Mouse (Mus musculus) lung, adult 18-20 months (tissue): ENCODE measurements around the gene Ankrd13c.
"Not testable (repeated sequence)": the region's sequence is repeated elsewhere in the genome, so short reads cannot be mapped to it uniquely, and the experiment has no call there.

ENCODE experiments used
- DNase-seq, 2 experiments: peaks; one replicate each; pipeline ENCODE4 v3.0.0; 2022; ENCODE audit warnings: mixed read lengths in 2 of 2

The Ankrd13c gene

DNA sequence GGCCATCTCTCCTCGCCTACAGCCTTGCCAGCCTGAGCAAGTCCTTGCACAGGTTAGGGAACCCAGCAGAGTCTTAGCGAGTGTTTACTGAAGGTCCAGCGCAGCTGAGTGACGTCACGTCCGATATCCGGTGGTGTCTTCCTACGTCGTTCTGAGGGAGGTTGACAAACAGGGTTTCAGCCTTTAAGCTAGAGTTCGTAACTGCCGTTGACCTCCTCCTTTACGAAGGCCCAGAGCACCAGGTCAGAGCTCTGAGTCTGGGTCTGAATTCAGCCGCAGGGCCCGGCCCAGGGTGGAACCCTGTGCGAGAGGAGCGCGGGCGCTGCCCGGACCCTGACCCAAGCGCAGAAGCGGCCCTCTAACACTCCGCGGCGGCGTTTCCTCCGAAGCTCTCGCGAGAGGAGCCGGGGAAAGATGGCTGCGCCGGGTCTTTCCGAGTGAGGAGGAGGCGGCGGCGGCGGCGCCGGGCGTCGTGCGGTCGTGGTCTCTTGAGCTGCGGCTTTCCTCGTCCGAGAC is at the start of gene Ankrd13c:
TSS of gene Ankrd13c (plus strand) at position 397 of the 516 bp plus-strand sequence.
- DNase-seq: peak; percentile 91 to 92

DNA sequence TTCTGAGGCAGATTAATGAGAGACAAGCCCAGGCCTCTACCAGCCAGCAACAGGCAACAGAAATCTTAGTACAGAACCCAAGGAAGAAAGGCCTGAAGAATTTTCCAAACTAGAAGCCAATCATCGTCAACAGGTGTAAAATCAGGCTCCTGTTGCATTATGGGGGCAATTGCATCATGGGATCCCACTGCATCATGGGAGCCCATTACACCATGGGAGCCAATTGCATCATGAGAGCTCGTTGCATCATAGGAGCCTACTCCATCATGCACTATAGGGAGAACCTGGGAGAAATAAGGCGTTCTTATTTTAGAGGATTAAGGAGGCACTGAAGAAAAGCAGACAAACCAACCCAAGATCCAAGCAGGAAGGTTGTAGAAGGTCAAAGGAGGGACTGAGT is 49.4 kb upstream of the Ankrd13c start:
- DNase-seq: no peak

DNA sequence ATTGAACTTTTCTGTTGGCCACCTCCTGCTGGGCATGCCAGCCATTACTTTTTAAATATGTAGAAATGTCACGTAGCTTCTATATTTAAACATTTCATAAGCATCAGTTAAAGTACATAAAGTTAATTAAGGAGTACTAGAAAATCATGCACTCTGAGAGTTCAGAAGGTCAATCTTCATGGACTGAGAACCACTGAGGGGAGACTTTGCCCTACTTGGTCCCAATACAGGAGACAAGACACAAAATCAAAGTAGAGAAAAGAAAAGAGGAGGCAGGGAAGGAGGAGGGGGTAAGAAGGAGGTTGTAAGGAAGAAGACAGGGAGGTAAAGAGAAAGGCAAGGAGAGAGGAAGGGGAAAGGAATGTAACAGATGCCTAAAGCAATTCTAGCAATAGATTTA is 47.1 kb upstream of the Ankrd13c start:
- no peak for DNase-seq

DNA sequence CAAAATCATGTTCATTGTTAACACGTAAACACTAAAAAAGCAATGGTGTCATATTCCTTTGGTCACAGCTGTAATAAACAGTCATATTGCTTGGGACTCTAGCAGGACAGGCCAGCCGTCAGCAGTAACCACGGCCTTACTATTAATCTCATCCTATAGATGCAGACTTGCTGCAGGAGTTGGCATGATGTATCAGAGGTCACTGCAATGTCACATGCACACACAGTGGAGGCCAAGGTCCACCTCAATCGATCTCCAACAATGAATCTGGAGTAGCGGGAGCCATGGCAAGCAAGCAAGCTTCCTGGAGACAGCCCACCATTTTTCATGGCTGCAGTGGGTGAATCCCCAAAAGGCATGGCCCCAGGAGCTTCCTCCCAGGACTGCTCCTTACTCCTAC is 45.3 kb upstream of the Ankrd13c start:
- DNase-seq: no peak

DNA sequence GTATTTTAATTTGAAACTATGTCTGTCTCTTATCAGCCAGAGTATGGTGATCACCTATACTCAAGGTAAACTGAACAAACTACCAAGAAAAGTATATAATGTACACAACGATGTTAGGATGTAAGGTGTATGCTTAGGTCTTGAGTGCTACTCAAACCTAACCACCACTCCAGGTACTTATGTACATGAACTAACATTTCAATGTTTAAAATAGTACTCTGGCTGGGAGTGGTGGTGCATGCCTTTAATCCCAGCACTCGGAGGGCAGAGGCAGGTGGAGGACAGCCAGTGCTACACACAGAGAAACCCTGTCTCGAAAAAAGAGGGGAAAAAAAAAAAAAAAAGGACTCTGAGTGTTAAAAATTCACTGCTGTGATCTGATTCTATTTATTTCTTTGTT is 38.9 kb upstream of the Ankrd13c start:
- DNase-seq: no peak

DNA sequence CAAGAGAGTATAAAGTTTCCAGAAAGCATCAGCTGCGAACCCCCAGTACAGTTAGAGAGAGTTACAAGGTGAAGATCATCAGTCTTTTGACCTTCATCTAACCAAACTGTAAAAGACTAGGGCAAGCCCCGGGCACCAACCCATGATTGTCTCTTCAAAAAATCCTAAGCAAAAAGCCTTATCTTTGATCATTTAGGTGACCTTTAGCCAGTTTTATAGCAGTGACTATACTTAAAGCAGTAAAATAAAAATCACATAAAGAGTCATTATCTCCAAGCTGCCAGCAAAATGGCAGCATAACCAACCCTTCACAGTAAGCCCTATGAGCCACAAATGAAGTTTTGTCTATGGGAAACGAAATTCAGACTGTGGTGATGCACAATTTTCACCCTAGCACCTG is 36.8 kb upstream of the Ankrd13c start:
- DNase-seq: no peak

DNA sequence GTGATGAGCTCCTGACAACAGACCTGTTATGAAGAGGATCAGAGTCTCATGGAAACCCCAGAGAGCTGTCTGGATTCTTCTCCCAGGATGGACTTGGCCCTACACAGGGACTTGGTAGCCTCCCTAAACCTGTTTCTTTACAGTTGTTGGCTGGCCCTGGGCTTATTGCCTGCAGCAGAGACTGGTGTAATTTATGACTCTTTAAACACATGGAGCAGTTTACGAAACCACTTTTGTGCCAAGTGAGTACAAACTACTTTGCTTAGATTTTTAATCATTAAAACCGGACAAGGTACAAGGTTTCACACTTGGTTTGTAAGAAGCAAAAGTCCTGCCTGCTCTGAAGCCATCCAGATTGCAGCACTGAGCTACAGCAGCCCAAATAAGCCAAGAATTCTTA is 34.9 kb upstream of the Ankrd13c start:
- no peak for DNase-seq

DNA sequence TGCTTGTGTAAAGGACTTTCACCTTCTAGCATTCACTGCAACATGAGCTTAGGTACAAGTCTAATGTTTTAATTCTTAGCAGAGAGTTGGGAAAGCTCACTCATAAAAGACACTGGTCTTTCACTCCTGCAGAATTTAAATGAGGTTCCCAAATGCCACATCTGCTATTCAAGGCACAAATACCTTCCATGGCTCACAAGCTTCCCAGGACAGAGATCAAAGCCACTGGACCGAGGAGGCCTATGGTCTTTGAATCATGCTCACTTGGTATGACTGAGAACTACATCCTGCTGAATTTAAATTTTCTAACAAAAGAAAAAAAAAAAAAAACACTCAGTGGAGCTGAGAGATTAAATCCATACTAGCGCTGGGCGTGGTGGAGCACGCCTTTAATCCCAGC is 30.7 kb upstream of the Ankrd13c start:
- no peak for DNase-seq

DNA sequence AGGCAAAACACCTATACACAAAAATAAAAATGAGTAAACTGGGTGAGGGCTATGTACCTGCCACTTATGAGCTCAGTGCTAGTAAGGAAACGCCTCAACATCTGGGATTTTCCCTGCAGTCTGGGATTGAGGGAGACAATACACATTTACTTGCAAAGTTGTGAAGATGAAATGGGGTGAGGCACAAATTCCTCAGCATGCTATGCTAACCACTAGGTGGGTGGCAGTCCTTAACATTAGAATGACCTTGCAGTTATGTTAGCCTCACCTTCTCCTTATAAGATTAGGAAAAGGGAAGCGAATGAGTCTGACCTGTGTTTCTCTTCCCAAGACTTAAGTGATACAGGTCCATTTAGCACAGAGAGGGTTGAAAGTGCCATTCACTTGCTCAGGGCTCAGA is 25.7 kb upstream of the Ankrd13c start:
- DNase-seq: no peak

DNA sequence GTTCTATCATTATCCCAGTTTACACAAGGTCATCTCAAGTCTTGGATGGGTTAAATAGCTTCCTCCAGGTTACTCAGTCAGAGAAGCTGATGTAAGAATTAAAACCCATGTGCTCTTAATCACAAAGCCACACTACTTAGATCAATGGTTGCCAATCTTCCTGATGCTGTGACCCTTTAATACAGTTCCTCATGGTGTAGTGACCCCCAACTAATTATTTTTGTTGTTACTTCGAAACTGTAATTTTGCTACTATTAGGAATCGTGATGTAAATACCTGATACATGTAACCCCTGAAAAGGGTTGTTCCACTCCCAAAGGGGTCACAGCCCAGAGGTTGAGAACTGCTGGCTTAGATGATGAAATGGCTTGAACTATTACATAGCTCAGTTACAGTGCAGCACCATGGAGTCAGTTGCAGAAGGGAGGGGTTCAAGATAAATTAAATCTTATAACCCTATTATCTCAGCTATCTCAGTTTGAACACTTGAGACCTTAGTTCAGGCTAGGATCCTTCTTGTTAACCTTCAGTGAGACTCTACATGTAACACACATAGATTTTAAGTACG is 23.7 kb upstream of the Ankrd13c start:
- no peak for DNase-seq

DNA sequence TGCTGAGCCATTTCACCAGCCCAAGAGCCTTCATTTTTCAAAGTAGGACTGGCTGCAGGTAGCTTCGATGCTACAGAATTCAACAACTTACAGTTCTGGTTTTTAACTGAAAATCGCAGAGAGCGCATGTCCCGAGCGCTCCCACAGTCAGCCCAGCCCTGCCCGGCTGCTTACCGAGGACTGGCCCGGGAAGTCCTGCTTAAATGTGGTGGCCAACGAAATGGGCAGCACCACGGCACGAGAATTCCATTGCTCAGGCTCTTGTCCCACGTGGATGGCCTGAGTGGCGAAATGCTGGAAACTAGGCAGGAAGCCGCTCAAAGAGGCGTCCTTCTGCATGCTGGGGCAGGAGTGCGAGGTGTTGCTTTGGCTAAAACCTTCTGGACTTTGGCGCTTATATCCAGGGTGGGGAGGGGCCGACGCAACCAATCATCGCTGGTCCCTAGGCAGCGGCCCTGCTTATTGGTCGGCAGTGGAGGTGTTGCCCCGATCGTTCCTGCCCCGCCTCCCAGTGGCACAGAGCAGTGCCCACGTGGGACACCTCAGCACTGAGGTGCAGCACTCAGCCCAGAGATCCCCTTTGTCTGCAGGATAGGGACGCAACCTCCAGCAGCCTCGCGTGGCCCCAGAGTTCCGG is 22.2 kb upstream of the Ankrd13c start, which contains the start of gene Cth:
TSS of gene Cth (minus strand) at position 386 of the 637 bp plus-strand sequence.
- peak; percentile 94 to 95 for DNase-seq

DNA sequence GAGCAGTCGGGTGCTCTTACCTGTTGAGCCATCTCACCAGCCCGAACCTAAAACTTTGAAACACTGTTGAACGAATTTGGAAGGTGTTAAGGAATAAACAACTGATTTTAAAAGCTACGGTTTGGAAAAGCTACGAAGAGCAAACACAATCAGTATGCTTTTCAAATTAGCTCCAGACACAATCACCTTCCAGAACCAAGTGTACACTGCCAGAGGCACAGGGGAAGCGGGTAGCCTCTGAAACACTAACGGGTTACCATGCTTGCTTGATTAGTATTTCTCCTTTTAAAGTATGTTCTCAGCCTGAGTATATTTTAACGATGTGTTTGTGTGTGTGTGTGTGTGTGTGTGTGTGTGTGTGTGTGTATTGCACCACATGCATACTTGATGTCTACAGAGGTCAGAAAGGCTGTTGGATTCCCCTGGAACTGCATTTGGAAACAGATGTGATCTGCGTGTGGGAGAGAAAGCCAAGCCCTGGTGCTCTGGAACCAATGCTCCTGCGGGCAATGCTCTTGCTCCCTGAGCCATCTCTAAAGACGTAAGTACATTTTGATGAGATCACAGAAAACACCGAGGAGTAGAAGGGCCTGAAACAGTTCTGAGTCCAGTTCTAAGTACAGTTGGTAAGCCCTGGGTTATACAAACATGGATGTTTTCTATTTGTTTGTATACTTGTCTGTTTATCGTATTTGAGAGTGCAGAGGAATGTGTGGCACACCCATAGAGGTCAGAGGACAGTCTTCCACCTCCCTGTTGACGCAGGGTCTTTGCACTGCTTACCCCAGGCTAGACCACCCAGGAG is 21.1 kb upstream of the Ankrd13c start:
- DNase-seq: no peak

DNA sequence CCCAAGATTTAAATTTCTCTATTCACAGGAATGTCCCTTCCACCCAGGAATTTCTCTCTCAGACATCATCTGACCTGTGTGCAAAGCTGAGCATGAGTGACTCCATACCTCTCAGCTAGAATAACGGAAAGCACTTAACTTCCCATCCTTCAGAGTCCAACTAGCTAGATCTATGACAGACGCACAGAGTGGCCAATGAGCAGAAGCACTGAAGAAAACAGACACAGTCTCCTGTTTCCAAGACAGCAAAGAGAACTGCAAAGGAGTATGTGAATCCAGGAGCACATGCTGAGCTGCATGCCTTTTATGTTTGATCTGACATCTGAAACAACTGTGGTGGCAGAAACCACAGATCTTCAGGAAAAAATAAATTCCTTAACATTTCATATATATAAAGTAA is 20.3 kb upstream of the Ankrd13c start:
- no peak for DNase-seq

DNA sequence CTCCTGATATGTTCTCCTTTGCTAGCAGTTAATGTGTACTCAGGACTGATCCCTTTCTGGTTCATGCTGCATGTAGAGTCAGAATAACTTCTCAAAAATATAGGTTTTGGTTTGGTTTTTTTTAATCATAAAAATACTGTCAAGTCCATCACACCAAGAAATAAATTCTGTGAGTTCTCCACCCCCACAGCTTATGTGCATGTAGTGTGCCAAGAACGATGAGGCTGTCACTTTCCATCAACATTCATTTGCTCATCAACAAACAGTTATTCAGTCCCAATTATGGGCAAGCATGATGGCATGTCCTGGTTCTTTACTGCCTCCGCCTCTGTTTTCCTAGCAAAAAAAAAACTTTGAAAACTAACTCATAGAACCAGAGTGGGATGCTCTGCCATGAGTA is 18.3 kb upstream of the Ankrd13c start:
- no peak for DNase-seq

DNA sequence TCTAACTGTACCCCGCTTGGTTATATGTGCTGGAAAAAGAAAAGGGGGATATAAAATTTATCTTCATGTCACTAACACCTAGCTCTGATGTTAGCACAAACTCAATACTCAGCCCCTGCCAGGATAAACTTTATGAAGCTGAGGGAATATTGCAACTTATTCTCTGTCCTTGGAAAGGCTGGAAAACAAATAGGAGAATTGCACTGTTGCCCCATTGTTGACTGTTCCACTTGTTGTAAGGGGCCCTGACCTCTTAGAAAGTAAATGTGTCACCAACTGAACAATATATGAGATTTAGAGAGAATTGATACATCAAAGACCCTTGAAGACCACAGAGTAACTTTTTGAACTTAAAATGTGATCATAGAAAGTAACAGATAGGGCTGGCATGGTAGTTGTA is 17.6 kb upstream of the Ankrd13c start:
- peak; percentile 8 to 39 for DNase-seq

DNA sequence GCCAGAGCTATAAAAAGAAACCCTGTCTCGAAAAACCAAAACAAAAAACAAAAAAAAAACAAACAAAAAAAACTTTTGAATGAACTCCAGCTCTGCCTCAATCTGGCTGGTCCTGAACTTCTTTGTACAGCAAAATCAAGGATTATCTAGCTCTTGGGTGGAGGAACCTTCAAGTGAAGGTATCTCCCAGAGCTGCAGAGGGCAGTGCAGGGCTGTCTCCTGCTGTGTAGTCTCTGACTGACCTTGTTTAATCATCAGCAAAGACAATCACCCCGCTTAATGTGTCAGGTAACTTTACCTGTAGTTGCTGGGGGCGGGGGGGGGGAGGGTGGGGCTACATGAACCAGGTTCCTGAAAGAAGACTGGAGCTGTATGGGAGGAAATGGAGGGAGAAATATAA is 15.4 kb upstream of the Ankrd13c start:
- no peak for DNase-seq

DNA sequence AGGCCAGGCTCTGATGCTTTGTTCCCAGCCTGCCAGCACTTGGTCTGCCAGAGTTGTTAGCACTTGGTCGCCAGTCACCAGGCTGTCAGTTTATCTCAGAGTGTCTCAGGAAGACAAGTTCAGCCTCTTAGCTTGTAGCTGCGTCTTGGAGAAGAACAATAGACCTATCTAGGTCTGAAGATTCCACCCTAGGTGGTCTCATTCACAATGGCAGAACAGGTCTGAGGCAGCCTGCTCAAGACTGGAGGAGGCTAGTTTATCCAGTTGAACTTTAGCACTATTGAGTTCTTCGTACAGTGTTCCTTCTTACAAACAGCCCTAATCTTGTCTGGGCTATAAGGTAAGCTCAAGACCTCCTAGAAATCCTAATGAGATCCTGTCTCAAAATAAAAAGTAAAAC is 15.0 kb upstream of the Ankrd13c start:
- DNase-seq: no peak

DNA sequence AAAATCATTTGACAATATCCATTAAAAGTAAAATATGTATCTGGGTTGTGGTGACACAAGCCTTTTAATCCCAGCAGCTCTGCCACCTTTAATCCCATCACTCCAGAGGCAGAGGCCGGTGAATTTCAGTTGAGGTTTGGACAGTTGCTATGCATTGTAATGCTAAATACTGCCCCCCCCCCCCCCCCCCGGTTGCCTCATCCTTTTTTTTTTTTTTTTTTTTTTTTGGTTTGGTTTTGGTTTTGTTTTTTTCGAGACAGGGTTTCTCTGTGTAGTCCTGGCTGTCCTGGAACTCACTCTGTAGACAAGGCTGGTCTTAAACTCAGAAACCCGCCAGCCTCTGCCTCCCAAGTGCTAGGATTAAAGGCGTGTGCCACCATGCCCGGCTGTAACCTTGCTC is 13.8 kb upstream of the Ankrd13c start:
- not testable (repeated sequence) for DNase-seq

DNA sequence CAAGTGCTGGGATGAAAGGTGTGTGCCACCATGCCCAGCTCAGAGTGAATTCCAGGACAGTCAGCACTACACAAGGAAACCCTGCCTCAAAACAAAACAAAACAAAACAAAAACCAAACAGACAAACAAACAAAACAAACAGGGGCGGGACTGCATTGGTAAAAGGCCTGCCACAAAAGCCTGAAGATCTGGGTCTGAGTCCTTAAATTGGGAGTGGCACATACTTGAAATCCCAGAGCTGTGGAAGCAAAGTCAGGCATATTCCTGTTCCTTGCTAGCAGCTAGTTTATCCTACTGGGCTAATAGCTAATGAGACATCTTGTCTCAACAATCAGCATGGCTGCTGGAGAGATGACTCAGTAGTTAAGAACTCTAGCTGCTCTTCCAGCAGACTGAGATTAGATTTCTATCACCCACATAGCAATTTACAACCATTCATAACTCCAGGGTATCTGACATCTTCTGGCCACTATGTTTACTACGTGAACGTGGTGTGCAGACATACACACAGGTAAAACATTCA is 12.7 kb upstream of the Ankrd13c start:
- no peak for DNase-seq

DNA sequence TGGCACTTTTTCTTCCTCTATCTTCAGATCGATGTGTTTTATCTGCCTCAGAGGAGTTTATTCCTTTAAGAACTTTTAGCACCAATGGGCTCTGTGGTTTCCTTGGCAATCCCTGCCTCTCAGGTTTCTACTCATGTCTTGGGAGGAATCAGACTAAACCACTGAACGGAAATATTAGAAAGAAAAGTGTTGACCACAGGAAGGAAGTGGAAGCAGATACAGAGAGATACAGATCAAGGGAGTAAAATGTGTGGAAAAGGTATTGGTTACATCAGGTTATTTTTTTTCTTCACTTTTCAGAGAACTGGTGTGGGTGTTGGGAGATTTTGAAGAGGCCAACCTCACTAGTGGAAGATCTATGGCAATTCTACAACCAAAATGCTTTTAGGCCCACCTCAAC is 8.5 kb upstream of the Ankrd13c start:
- DNase-seq: no peak

DNA sequence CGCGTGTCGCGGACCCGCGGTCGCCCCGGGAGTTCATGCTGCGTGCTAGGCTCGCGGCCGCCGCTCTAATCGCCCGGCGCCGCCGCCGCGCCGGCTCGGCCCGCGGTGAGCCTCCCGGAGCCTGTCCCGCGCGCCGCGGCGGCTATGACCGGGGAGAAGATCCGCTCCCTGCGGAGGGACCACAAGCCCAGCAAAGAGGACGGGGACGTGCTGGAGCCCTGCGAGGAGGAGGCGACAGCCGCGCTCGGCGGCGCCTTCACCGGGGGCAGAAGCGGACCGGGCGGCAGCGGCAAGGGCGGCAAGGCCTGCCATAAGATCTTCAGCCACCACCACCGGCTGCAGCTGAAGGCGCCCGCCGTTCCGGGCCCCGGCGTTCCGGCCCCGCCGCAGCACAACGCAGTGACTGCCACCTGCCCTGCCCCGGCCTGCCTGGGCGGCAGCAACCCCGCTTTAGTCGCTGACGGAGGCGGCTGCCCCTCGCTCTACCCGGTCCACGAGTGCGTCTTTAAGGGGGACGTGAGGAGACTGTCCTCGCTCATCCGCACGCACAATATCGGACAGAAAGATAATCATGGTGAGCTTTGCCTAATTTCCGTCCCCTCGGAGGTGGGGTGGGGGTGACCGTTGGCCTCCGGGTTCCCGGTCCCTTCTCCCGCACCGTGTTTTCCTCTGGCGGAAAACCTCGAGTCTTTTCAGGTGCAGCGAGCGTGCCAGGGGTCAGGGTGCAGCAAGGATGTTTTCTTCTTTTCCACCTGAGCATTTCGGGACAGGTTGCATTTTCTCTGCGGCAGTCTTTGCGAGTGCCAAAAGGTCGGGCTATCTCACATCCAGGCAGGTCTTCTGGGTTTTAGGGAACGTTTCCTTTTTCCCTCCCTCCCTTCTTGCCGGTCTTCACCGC is 593 bp downstream of the Ankrd13c start:
- peak; percentile 26 to 31 for DNase-seq

DNA sequence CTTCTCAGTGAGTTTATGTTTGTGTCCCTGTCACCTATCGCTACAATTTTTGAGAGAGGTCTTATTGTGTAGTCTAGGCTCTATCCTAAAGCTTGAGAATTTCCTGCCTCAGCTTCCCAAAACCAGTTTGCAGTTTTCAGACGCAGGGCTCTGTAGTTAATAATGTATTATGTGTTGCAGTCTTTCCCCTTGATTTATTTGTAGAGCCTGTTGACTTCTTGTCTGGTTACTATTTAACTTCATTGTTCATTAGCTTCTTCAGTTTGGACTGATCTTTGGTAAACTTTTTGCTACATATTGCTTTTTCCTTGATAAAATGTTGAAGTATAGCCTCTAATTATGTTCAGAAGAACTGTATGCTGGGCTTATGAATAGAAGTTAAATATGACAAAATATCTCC is 5.7 kb downstream of the Ankrd13c start:
- DNase-seq: no peak

DNA sequence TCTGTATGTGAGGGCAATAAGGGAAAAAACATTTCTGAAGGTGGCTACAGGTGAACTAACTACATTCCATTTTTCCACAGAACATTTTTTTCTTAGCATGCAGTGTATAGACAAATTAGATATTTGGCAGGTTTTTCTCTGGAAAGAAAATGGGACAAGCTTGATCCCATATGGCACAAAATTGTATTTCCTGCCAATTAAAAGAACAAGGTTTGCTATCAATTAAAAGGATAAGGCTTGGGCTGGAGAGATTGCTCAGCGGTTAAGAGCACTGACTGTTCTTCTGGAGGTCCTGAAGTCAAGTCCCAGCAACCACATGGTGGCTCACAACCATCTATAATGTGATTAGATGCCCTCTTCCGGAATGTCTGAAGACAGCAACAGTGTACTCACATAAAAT is 8.4 kb downstream of the Ankrd13c start:
- DNase-seq: no peak
